Mouse (Mus musculus): ENCODE results near the gene Arf3. TPM values are rescaled to one million over a fixed set of nuclear protein-coding genes. Genes with fewer than 3 reads are reported as not detected.

The Arf3 gene
- polyA plus RNA-seq, 1 experiment = not detected

- Histone ChIP-seq H3K4me1 (ENCODE audit: control insufficient read depth, insufficient read depth, low read length) (peaks cover 42% of the 10 kb centered on the region), H3K4me3 (ENCODE audit: insufficient read depth, low read depth, low read length) (no peak overlapping the region), H3K27ac (ENCODE audit: insufficient read depth, low read depth, low read length) (no peak overlapping the region)
- 42% methylated on average over 6 of the region's 6 CpGs for WGBS
- no peak for TF ChIP-seq CTCF (IDR thresholded peaks at IDR 0.05; ENCODE audit: insufficient read depth, low read depth, low read length)
- no peak for TF ChIP-seq POLR2A (IDR thresholded peaks at IDR 0.05; ENCODE audit: insufficient read depth, low read depth, low read length)
Observed at GRCm38 (mm10) chr15:98781166-98781565, 18.2 kb upstream of the Arf3 start.

DNA sequence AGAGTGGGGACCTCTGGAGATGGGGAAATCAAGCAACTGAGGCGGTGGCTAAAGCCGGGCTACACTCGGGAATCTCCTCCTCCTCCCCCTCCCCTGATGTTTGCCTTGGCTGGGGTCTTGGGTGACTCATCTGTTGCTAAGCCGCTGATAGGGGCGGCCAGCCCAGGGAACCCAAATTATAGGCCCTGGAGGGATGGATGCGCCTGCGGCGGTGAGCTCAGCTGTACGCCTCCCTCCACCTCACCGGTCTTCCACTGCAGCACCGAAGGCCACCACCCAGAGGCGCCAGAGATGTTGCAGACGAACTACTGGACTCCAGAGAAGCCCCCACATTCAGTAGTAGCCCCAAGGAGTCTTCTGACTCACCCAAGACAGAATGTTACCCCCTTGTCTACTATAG is 17.6 kb upstream of the Arf3 start:
- Histone ChIP-seq H3K4me1 (ENCODE audit: control insufficient read depth, insufficient read depth, low read length) (peaks cover 47% of the 10 kb centered on the region), H3K4me3 (ENCODE audit: insufficient read depth, low read depth, low read length) (no peak overlapping the region), H3K27ac (ENCODE audit: insufficient read depth, low read depth, low read length) (no peak overlapping the region; the same call in 1 of the 2 replicates)
- 12% methylated on average over 13 of the region's 13 CpGs for WGBS
- TF ChIP-seq CTCF (IDR thresholded peaks at IDR 0.05; ENCODE audit: insufficient read depth, low read depth, low read length) (no peak), POLR2A (IDR thresholded peaks at IDR 0.05; ENCODE audit: insufficient read depth, low read depth, low read length) (no peak)

GRCm38 (mm10) chr15:98780075-98780474 is 17.1 kb upstream of the Arf3 start:
- H3K4me3 ChIP-seq (ENCODE audit: insufficient read depth, low read depth, low read length) = no peak overlapping the region
- no peak overlapping the region; the same call in 1 of the 2 replicates for H3K27ac ChIP-seq (ENCODE audit: insufficient read depth, low read depth, low read length)
- 24% methylated on average over 8 of the region's 8 CpGs for WGBS
- no peak for TF ChIP-seq CTCF (IDR thresholded peaks at IDR 0.05; ENCODE audit: insufficient read depth, low read depth, low read length)
- TF ChIP-seq POLR2A (IDR thresholded peaks at IDR 0.05; ENCODE audit: insufficient read depth, low read depth, low read length) = no peak
- peaks cover 47% of the 10 kb centered on the region for H3K4me1 ChIP-seq (ENCODE audit: control insufficient read depth, insufficient read depth, low read length)

GRCm38 (mm10) chr15:98778806-98779205 is 15.8 kb upstream of the Arf3 start:
- no peak for TF ChIP-seq CTCF (IDR thresholded peaks at IDR 0.05; ENCODE audit: insufficient read depth, low read depth, low read length)
- no peak for TF ChIP-seq POLR2A (IDR thresholded peaks at IDR 0.05; ENCODE audit: insufficient read depth, low read depth, low read length)

DNA sequence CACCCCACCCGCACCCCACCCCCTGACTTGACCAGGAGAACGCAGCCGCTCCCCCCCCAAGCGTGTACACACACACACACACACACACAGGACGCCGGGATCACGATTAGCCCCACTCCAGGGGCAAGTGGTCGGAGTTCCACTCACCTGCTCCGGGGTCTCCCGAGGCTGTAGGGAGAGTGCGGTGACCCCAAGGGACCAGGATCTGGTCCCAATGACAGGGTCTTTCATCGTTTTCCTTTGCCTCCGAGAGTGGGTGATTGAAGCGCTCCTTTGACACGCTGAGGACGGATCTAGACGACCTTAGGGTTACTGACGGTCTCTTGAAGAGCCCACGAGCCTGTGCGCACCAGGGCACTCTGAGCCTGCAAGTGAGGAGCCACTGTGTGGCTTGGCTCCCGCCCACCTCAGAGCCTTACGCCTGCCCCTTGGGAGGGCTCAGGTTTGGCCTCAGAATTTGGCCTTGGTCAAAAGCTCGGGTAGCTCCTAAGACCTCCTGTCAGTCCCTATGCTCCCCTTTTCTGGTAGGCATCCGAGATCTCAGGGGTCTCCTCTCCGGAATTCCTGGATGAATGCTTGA is 15.3 kb upstream of the Arf3 start:
- no peak for TF ChIP-seq CTCF (IDR thresholded peaks at IDR 0.05; ENCODE audit: insufficient read depth, low read depth, low read length)
- no peak for TF ChIP-seq POLR2A (IDR thresholded peaks at IDR 0.05; ENCODE audit: insufficient read depth, low read depth, low read length)
- H3K4me1 ChIP-seq (ENCODE audit: control insufficient read depth, insufficient read depth, low read length) = peaks cover 47% of the 10 kb centered on the region
- 7% methylated on average over 25 of the region's 25 CpGs for WGBS
- H3K4me3 ChIP-seq (ENCODE audit: insufficient read depth, low read depth, low read length) = 0 out of 2 replicates have a peak overlapping the region, but pooled peaks have one; percentile 7
- no peak overlapping the region for H3K27ac ChIP-seq (ENCODE audit: insufficient read depth, low read depth, low read length)

More at GRCm38 (mm10) chr15:98778806-98779205, 15.8 kb upstream of the Arf3 start:
- 24% methylated on average over 7 of the region's 11 CpGs for WGBS
- Histone ChIP-seq H3K4me3 (ENCODE audit: insufficient read depth, low read depth, low read length) (no peak overlapping the region), H3K4me1 (ENCODE audit: control insufficient read depth, insufficient read depth, low read length) (peaks cover 47% of the 10 kb centered on the region), H3K27ac (ENCODE audit: insufficient read depth, low read depth, low read length) (no peak overlapping the region)

- Histone ChIP-seq H3K4me1 (ENCODE audit: control insufficient read depth, insufficient read depth, low read length) (peaks cover 47% of the 10 kb centered on the region), H3K27ac (ENCODE audit: insufficient read depth, low read depth, low read length) (no peak within 1 kb of the TSS), H3K4me3 (ENCODE audit: insufficient read depth, low read depth, low read length) (peak within 1 kb of the TSS; percentile 39)
- under 1% methylated on average over 33 of the region's 33 CpGs for WGBS
- TF ChIP-seq CTCF (IDR thresholded peaks at IDR 0.05; ENCODE audit: insufficient read depth, low read depth, low read length) = no peak
- TF ChIP-seq POLR2A (IDR thresholded peaks at IDR 0.05; ENCODE audit: insufficient read depth, low read depth, low read length) = no peak
Observed at GRCm38 (mm10) chr15:98777762-98778161, 14.7 kb upstream of the Arf3 start, which contains the start of gene Wnt10b. Gene Wnt10b (minus strand): TSS chr15:98778150.

- Histone ChIP-seq H3K27ac (ENCODE audit: insufficient read depth, low read depth, low read length) (no peak overlapping the region), H3K4me1 (ENCODE audit: control insufficient read depth, insufficient read depth, low read length) (peaks cover 54% of the 10 kb centered on the region), H3K4me3 (ENCODE audit: insufficient read depth, low read depth, low read length) (no peak overlapping the region)
- WGBS = 13% methylated on average over 19 of the region's 19 CpGs
- TF ChIP-seq POLR2A (IDR thresholded peaks at IDR 0.05; ENCODE audit: insufficient read depth, low read depth, low read length) = no peak
- TF ChIP-seq CTCF (IDR thresholded peaks at IDR 0.05; ENCODE audit: insufficient read depth, low read depth, low read length) = no peak
Observed at GRCm38 (mm10) chr15:98777005-98777616, 14.1 kb upstream of the Arf3 start.

GRCm38 (mm10) chr15:98776280-98777004 is 13.4 kb upstream of the Arf3 start:
- peaks cover 54% of the 10 kb centered on the region for H3K4me1 ChIP-seq (ENCODE audit: control insufficient read depth, insufficient read depth, low read length)
- no peak overlapping the region for H3K27ac ChIP-seq (ENCODE audit: insufficient read depth, low read depth, low read length)
- H3K4me3 ChIP-seq (ENCODE audit: insufficient read depth, low read depth, low read length) = peak overlapping the region; percentile 2
- TF ChIP-seq CTCF (IDR thresholded peaks at IDR 0.05; ENCODE audit: insufficient read depth, low read depth, low read length) (no peak), POLR2A (IDR thresholded peaks at IDR 0.05; ENCODE audit: insufficient read depth, low read depth, low read length) (no peak)
- WGBS = 6% methylated on average over 62 of the region's 62 CpGs

GRCm38 (mm10) chr15:98775533-98775932 is 12.5 kb upstream of the Arf3 start:
- 30% methylated on average over 5 of the region's 5 CpGs for WGBS

More at GRCm38 (mm10) chr15:98775533-98775932, 12.5 kb upstream of the Arf3 start:
- no peak overlapping the region for H3K4me3 ChIP-seq (ENCODE audit: insufficient read depth, low read depth, low read length)
- H3K4me1 ChIP-seq (ENCODE audit: control insufficient read depth, insufficient read depth, low read length) = peaks cover 50% of the 10 kb centered on the region
- TF ChIP-seq POLR2A (IDR thresholded peaks at IDR 0.05; ENCODE audit: insufficient read depth, low read depth, low read length) (no peak), CTCF (IDR thresholded peaks at IDR 0.05; ENCODE audit: insufficient read depth, low read depth, low read length) (no peak)
- no peak overlapping the region for H3K27ac ChIP-seq (ENCODE audit: insufficient read depth, low read depth, low read length)
